Mouse (Mus musculus) bone marrow macrophage, adult 2 months (primary cell): ENCODE measurements around the gene Tank.

Experiments
- CTCF ChIP-seq: IDR thresholded peaks from 2 replicates; pipeline ENCODE4 v1.5.1; 2012; ENCODE audit warnings: low read depth, mild to moderate bottlenecking, low read length, moderate library complexity
- POLR2A ChIP-seq: IDR thresholded peaks from 2 replicates; pipeline ENCODE4 v1.6.1; 2012; ENCODE audit warnings: mild to moderate bottlenecking, low read depth, low read length, borderline replicate concordance

DNA sequence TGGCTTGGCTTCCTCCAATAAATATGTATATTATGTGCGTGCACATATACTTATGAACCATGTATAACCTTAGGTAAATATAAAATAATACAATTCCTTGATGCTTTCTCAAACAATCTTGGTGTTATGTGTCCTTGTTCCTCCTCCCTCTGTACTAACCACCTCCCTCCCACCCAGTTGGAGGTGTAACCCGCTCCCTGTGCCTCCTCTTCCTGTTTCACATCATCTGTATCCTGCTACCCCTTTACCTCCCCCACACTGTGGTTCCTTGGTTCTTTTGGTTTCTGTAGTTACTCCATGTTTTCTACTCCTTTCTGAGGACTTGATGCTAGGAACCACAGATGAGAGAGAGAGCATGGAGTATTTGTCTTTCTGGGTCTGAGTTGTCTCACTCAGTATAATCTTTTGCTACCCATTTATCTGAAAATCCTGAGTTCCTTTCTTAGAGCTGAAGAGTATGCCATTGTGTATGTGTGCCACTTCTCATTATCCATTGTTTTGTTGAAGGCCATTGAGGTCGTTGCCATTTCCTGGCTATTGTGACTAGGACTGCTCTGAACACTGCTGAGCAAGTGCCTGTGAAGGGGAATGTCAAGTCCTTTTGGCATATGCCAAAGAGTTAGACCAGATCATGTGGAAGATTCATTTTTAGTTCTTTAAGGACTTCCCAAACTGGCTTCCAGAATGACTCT lies 52.6 kb downstream of the Tank start:
- TF ChIP-seq POLR2A = no peak
- no peak for TF ChIP-seq CTCF
